Mouse (Mus musculus): ENCODE results near the gene Hsd11b2.

DNA sequence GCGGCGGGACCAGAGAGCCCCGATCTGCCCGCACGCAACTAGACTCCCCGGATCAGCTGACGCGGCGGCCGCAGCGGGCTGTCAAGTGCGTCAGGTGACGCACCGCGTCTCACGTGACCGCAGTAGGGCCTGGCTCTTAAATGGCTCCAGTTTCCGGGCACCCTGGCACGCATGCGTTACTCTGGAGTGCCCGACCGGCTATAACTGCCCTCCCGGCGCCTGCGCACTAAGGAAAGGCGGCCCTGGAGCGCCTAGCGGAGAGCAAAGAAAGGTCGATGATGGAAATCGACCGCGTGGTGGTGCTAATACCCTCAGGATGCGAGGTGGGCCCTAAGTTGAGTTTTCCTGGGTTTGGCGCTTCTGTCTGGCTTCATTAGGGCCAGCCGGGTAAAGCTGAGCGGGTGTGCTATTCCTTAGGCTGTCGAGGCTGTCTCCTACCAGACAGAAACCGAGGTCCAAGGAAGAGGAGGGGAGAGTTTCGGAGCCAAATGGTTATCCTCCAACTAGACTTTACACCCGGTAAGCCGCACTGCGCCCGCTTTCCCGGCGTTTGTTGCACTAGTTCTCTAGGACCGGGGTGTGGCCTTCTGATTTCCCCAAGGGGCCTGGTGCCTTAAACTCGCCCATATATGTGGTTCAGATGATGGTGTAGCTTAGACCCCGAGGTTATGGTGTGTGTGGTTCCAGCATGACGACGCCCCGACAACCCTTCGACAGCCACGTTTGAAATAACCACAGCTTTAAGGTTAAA lies 47.6 kb downstream of the Hsd11b2 start, which contains the start of gene Atp6v0d1:
- TF ChIP-seq EP300 (optimal IDR thresholded peaks at IDR 0.05) (no peak), CTCF (IDR thresholded peaks at IDR 0.05; ENCODE audit: low read depth) (peak; percentile 93)
